Mouse (Mus musculus): ENCODE data around the gene Ctbp1.

Gene Ctbp1

GRCm38 (mm10) chr5:33274953-33275454 is at the start of gene Ctbp1:
Gene Ctbp1, minus strand, starts transcription at chr5:33274994.
- DNase-seq = peak; percentile 96

GRCm38 (mm10) chr5:33324491-33324890 is 49.7 kb upstream of the Ctbp1 start:
- DNase-seq = no peak

- no peak for DNase-seq
Observed at GRCm38 (mm10) chr5:33312192-33312591, 37.4 kb upstream of the Ctbp1 start.

- peak; percentile 63 for DNase-seq
Observed at GRCm38 (mm10) chr5:33310704-33311462, 36.1 kb upstream of the Ctbp1 start.

GRCm38 (mm10) chr5:33301801-33302200 is 27.0 kb upstream of the Ctbp1 start:
- DNase-seq = no peak

GRCm38 (mm10) chr5:33297164-33297563 is 22.4 kb upstream of the Ctbp1 start:
- peak; percentile 22 for DNase-seq

- no peak for DNase-seq
Observed at GRCm38 (mm10) chr5:33293796-33294430, 19.1 kb upstream of the Ctbp1 start.

- DNase-seq = no peak
Observed at GRCm38 (mm10) chr5:33283951-33284350, 9.2 kb upstream of the Ctbp1 start.

- DNase-seq = no peak
Observed at GRCm38 (mm10) chr5:33281428-33281827, 6.6 kb upstream of the Ctbp1 start.

- peak; percentile 27 for DNase-seq
Observed at GRCm38 (mm10) chr5:33278950-33279349, 4.2 kb upstream of the Ctbp1 start.

GRCm38 (mm10) chr5:33277286-33277685 is 2.5 kb upstream of the Ctbp1 start:
- no peak for DNase-seq

GRCm38 (mm10) chr5:33275754-33276153 is 960 bp upstream of the Ctbp1 start:
- DNase-seq = no peak

GRCm38 (mm10) chr5:33274085-33274952 is 475 bp downstream of the Ctbp1 start:
- DNase-seq = peak; percentile 95

GRCm38 (mm10) chr5:33273777-33274084 is 1.1 kb downstream of the Ctbp1 start:
- peak; percentile 86 for DNase-seq

GRCm38 (mm10) chr5:33272845-33273776 is 1.7 kb downstream of the Ctbp1 start:
- no peak for DNase-seq

GRCm38 (mm10) chr5:33272146-33272545 is 2.6 kb downstream of the Ctbp1 start:
- peak; percentile 56 for DNase-seq

GRCm38 (mm10) chr5:33270568-33270967 is 4.2 kb downstream of the Ctbp1 start:
- peak; percentile 91 for DNase-seq

GRCm38 (mm10) chr5:33254416-33254815 is 20.4 kb downstream of the Ctbp1 start:
- no peak for DNase-seq

GRCm38 (mm10) chr5:33248186-33248585 is 26.6 kb downstream of the Ctbp1 start:
- DNase-seq = no peak

- DNase-seq = no peak
Observed at GRCm38 (mm10) chr5:33247387-33247786, 27.4 kb downstream of the Ctbp1 start.

- DNase-seq = no peak
Observed at GRCm38 (mm10) chr5:33245701-33246100, 29.1 kb downstream of the Ctbp1 start.

GRCm38 (mm10) chr5:33244377-33244920 is 30.3 kb downstream of the Ctbp1 start:
- DNase-seq = no peak

Measured in liver (tissue).